Mouse (Mus musculus): ENCODE data around the gene Clasp1.

The Clasp1 gene

DNA sequence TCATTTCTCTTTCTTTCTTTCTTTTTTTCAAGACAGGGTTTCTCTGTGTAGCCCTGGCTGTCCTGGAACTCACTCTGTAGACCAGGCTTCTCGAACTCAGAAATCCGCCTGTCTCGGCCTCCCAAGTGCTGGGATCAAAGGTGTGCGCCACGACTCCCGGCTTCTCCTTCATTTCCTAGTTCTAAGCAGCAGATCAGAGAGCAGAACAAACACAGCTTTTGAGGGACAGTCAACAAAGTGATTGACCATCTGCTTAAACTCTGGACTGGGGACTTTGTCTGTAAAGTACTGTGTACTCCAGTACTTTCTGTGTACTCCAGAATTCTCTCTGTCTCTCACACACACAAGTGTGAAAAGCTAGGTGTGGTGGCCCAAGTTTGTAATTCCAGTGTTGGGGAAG lies 14.1 kb downstream of the Clasp1 start:
- DNase-seq (ENCODE audit: low read depth) = no peak

DNA sequence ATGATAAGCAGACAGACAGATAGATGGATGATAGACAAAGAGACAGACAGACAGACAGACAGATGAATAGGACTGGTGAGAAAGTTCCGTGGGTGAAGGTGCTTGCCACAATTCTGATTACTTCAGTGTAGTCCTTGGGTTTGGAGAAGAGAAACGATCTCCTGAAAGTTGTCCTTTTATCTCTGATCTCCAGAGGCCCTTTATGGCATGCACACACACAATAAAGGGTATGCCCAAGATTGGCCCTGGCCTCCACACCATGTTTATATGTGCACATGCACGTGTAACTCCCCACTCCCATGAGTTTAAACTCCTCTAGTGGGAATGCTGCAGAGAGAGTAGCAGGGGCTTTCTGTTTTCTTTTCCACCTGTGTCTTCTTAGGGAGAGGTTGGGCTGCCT lies 14.6 kb downstream of the Clasp1 start:
- DNase-seq (ENCODE audit: low read depth) = no peak

DNA sequence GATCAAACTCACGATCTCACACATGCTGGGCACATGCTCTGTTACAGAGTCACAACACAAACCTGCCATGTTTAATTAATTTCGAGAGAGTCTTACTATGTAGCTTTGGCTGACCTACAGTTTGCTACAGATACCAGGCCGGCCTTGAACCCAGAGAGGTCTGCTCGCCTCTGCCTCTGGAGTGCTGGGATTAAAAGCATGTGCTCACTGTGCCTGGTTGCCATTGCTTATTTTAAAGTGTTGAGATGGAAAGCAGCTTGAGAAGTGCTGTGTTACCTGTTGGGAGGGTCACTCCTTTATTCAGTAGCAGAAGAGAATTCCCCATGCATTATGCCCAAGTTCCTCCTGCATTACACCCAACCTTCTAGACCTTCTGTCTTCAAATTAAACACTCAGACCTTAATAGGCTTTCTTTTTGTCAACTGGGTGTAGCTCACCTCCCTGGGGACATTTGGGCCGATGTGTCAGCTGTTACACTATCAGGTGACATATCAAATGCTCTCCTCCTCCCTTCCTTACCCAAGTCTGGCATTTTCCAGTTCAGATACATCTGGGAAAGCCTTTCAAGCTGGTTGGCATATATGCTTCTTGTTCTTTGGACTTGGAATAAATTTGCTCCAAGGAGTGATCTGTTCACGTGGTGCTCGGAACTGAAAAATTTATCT lies 18.9 kb downstream of the Clasp1 start:
- DNase-seq (ENCODE audit: low read depth) = no peak

DNA sequence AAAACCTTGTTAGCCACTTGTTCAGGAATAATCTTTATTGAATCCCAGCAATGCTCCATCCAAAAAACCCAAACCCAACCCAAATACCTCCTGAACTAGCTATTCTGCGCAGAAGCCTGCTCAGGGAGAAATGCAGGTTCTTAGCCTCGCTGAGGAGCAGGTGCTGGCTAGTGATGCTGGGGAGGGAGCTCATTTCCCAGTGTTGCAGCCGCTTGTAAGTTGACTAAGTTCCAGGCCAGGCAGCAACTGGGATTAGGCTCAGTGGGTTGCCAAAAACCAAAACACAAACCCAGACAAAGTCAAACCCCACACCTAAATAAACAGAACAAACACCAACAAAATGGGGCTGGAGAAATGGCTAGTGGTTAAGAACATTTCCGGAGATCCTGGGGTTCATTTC lies 20.4 kb downstream of the Clasp1 start:
- DNase-seq (ENCODE audit: low read depth) = no peak

DNA sequence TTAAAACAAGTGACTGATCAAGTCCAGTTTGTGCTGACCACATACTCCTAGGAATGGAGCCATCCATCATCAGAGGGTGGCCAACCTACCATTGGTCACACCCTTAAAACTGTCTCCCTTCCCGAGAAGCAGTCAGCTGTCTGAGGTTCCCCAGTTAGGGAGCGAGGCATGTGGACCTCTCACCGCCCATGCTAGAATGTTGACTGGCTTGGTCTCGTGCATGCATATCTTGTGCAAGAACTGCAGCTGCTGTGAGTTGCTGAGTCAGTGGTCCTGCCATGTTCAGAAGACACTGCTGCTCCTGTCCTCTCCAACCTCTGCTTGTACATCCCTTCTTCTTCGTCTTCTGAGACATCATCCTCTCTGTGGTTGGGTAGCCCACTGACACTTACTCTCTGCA lies 22.0 kb downstream of the Clasp1 start:
- DNase-seq (ENCODE audit: low read depth) = no peak

DNA sequence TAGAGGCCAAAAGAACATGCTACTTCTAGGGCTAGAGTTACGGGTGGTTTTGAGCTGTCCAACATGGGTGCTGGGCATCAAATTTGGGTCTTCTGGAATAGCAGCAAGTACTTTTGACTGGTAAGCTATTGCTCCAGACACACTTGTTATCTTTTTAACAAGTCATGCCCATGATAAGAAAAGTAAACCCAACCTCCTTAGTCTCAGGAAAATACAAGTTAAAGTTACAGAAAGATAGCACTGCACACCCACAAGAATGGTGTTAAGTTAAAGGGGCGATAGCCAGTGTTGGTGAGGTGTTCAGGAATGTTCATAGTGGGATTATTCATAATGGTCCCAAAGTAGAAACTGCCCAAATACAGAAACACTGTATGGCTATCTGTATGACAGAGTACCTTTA lies 24.3 kb downstream of the Clasp1 start:
- DNase-seq (ENCODE audit: low read depth) = no peak

DNA sequence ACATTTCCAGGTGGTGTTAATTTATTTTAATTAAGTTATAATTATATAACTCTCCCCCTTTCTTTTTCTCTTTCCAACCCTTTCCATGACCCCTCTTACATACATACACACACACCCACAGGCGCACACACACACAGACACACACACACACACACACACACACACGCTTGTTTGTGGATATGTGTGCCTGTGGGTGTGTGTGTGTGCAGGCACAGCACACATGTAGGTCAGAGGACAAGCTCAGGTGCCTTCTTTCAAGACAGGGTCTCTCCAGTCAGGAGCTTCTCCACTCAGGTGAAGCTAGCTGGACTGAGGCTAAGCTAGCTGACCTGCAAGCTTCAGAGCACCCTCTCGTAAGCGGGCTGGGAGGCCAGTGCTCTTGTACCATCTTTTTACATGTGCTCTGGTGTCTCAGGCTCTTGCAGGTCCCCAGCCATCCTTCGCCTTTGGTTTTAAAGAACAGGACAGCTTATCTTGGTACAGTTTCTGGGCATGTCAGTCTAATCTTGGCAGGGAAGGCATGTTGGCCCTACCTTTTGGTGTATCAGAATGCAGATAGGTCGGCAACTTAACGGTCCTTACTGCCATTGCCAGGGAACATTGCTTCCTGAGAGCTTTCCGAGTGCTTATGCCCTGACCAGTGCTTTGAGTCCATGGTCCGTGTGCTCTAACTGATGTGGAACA lies 28.3 kb downstream of the Clasp1 start:
- no peak for DNase-seq (ENCODE audit: low read depth)

DNA sequence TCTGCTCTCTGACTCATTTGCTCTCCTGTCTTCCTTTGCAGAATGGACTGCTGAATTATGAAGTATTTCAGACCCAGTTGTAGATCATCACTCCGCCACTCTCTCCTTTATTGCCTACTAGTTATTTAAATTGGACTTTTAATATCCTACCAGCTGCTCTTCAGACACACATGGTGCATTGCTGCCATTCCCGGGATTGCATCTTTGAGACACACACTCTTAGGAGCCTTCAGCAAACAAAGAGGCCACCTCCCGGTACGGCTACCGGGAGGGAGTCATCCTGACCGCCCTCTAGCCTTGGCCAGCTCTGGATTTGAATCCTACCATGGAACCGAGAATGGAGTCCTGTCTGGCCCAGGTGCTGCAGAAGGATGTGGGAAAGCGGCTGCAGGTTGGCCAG lies 30.5 kb downstream of the Clasp1 start:
- no peak for DNase-seq (ENCODE audit: low read depth)

DNA sequence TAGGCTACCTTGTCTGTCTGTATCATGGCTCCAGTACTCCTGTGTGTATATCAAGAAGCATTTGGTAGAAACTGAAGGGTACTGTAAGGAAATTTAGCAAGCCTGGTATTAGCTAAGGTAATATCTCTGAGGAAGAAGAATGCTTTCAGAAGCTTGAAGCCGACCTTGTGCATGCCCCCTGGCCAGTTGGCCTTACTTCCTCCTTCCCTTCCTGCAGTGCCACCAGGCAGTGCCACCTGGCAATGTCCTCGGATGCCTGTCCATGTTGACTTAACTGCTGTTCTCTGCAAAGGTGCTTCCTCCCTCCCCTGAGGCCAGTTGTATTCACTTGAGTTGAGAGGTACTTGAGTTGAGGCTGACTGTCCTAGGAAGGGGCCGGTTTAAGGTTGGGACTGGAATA lies 32.3 kb downstream of the Clasp1 start:
- peak; percentile 40 for DNase-seq (ENCODE audit: low read depth)

DNA sequence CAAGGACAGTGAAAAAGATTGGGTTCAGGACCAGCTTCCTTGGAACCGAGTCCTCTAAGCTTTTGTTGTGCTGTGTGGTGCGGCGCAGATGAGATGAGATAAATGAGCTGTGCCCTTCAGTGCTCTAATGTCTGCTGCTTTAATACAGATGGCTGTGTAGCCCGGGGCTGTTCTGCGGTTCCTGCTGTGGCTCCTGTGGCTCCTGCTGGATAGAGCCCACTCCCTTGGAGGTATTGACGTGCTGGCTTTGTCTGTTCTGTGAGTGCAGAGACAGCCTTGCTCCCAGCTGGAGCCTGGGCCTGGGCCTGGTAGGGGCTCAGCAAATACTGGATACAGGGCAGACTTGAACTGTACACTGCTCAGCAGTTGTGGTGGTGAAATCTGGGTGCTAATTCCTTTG lies 34.0 kb downstream of the Clasp1 start:
- no peak for DNase-seq (ENCODE audit: low read depth)

DNA sequence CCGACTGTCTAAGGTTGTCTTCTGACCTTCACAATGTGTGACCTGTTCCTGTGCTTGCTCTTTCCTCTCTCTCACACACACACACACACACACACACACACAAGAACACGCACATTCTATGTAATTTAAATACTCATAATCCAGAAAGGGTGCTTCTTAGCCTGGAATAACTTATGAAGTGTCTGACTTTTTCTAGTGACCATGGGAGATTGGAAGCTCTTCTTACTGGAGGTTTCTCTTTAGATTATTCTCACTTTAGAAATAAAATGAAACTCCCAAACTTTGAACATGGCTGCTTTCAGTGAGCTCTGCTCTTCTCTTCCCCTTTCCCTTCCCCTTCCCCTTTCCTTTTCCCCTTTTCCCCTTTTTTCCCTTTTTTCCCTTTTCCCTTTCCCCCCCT lies 37.1 kb downstream of the Clasp1 start:
- DNase-seq (ENCODE audit: low read depth) = peak; percentile 28

DNA sequence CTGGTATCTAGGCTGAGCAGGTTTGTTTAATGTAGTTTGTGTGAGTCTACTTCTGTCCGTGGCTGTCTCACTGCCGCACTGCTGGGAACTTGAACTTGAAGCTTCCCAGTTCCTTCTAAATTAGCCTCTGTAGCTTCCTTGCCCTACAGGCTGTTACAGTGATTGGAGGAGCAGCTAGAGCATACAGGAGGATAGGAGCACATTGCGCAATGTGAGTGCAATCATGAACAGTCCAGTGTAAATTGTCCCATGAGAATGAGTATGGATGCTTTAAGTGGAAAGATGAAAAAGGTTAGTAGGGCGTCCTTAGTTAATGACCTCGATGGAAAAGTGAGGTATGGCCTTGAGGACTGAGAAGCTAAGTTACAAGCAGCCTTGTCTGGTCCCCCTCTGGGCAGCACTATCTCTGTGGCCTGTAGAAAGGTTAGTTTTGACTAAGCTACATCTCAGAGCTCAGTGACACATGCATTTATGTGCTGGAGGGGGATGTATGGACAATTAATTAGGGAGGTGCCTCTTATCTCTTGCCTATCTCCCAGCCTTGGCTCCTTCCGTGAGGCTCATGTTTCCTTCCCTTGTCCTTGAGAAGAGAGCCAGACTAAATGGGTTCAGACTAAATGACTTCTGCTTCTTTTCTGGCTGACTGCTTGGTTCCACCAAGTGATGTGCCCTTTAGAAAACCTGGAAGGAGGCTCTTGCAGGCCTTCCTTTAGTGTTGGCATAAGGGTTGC lies 39.7 kb downstream of the Clasp1 start:
- DNase-seq (ENCODE audit: low read depth) = peak; percentile 88

DNA sequence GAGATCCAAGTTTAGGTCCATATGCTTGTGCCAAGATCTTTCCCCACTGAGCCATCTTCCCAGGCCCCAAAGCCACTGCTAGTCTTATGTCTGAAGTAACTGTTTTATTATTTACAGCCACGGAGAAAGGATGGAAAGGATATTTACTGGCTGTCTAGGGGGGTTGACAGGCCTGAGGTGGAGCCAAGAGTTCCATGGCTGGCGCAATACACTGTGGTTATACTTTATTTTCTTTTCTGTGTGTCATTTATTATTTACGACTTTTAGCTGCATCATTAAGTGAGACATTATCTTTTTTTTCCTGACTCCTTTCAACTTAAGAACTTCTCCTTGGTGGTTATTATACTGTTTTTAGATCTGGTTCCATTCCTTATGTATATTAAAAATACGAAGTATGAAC lies 42.7 kb downstream of the Clasp1 start:
- peak; percentile 11 for DNase-seq (ENCODE audit: low read depth)

DNA sequence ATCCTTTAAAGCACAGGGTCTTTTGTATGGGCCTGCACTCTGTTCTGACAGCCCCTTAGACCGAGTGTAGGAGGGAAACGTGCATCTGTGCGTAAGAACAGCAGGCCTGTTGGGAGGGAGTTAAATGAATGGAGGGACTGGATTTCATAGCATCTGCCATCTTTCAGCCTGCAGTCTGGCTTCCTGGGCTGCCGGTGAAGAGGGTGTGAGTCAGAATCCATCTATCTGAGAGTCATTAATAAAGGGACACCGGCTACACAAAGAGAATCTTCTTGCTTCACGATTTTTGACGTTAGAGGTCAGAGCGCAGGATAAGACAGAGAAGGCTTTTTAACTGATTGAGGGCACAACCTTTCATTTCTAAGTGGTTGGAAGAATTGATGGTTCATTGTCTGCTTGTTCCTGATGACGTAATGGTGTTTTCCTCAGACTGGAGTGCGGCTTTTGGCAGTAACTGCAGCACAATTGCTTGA lies 46.2 kb downstream of the Clasp1 start:
- no peak for DNase-seq (ENCODE audit: low read depth)

DNA sequence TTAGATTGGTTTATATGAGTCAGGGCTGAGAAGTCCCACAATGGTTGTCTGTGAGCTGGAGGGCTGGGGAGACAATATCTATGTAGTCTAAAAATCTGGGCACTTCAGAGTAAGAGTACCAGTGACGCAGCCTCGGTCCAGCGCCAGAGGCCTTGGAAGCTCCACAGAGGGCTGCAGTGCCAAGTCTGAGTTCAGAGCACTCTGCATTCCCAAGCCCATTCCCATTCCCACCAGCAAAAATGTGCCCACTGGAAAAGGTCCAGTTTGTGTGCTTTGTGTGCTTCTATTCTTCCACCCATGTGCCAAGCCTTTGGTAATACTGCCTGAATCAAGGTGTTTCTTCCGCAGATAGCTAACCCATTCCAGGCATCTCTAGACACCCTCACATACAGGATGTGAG lies 49.0 kb downstream of the Clasp1 start:
- no peak for DNase-seq (ENCODE audit: low read depth)

DNA sequence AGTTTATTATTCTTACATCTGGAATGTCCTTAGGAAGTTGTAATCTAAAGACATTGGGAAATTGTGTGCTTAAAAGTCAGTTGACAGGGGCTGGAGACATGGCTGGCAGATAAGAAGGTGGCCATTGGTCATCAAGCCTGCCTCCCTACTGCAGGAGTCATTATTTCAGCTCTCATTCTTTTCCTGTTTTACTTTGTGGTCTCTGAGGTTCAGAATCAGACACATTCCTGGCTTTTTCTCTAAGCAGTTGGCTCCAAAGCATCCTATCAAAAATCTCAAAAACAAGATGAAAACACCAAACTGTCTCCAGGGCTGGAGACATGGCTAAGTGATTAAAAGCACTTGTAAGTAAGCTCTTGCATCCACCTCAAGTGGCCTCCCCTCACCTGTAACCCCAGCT lies 49.5 kb downstream of the Clasp1 start:
- DNase-seq (ENCODE audit: low read depth) = no peak

DNA sequence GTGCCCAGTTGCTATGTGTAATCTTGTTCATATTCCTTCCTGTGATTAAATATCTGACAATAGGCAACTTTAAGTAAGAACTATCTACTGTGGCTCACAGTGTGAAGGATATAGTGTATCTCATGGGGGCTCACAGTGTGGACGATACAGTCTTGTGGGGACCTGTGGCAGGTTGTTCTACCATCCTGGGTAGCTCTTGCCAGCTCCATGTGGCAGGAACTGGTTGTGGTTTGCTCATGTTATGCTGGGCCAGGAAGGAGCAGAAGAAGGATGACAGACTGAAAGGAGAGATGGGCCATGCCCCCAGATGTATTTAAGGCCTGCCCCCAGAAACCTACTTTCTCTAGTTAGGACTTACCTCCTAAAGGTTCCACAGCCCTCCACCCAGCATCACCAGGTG lies 51.7 kb downstream of the Clasp1 start:
- DNase-seq (ENCODE audit: low read depth) = peak; percentile 72

DNA sequence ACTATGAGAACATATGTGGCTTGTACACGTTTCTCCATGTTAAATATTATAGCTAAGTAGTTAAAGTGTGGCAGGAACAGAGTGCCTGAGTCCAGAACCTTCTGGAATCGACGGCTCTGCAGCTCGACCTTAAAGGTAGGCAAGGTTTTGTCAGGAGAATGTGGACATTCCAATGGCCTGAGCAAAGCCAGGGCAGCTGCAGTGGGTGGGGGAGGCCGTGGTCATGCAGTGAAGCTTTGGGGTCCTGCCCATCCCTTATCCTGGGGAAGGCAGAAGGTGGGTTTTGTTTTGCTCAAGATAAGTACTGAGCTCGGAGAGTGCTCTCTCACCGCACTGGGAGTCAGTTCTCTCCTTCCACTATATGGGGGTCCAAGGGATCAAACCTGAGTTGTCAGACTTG lies 55.6 kb downstream of the Clasp1 start:
- no peak for DNase-seq (ENCODE audit: low read depth)

DNA sequence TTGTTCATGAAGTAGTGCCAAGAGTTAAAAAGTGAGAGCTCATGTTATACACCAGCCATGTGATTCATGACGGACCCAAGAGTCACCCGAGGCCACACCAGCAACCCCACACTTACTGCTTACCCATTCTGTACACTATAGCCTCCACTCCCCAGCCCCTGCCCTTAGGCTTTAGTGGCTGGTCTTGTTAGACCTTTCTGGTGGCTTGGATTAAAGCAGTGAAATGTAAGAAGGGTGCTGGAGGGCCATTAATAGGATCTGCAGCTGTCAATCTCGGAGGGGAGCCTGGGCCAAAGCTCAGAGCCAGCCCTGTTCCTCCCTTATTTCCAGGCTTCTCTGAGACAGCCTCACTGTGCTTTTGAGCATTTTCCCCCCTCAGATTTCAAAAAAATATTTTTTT lies 56.1 kb downstream of the Clasp1 start:
- no peak for DNase-seq (ENCODE audit: low read depth)

DNA sequence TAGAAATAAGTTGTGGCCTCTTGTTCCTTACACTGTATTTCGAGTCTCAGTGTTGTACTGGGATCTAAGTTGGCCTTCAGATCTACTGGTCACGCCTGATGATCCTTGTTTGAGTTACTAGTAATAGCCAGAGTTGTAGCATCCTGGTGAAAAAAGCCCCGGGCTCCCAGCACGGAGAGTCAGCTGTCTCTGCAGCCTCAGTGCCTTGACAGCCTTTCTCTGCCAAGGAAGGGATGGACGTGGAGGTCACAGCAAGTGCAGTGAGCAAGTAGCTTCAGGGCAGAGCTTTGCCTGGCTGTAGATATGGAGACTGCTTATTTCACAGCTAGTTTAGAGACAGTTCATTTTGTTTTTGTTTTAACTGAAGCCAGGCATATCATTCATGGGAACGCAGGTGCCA lies 56.6 kb downstream of the Clasp1 start:
- DNase-seq (ENCODE audit: low read depth) = no peak

DNA sequence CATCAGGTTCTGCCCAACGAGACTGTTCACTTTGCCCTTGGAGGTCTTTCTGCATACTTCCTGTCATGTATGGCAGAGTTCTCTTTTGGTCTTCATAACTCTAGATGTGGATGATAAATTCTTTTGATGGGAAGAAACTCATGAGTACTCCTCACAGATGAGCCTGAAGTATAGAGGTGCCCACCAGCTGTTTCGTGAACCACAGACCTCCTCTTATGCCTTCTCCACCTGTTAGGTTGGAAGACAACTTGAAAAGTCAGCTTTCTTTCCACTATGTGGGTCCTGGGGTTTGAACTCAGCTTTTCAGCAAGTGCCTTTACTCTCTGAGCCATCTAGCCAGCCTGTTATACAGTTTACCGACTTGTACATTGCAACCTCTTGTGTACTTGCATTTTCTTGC lies 57.1 kb downstream of the Clasp1 start:
- DNase-seq (ENCODE audit: low read depth) = no peak

DNA sequence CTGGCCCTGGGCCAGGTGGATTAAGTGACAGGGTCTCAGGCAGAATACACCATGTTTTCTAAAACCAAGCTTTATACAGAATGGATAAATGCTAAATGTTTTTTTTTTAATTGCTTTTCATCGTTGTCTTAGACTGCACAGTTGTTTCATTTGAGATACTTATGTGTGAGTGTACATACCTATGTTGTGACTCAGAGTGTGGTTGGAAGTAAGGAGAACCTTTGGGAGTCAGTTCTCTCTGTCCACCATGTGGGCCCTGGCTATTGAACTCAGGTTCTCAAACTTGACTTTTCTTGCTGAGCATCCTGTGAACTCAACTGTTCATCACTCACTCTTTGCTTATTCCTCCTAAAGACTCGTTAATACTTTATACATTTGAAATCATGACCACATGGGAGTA lies 58.3 kb downstream of the Clasp1 start:
- no peak for DNase-seq (ENCODE audit: low read depth)

DNA sequence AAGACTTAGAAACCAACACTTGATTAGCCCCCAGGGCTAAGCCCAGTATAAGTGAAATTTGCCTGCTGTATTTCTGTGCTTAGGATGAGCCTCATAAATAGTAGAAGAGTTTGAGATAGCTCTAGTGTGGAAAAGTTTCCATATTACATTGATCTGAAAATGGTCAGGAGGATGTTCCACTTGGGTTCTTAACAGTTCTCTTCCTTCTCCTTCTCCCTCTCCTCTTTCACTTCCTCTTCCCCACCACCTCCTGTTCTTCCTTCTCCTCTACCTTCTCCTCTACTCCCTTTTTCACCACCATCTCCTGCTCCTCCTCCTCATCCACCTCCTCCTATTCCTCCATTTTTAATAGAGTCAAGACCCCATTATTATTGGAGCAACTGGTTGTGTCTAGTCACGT lies 59.4 kb downstream of the Clasp1 start:
- DNase-seq (ENCODE audit: low read depth) = no peak
